Mouse (Mus musculus) left cerebral cortex, postnatal 10 days (tissue): Measurements from ENCODE around the gene Serpinb1a. TPM values are rescaled to one million over a fixed set of nuclear protein-coding genes. Genes with fewer than 3 reads are reported as not detected.
"Not testable (repeated sequence)": the region's sequence is repeated elsewhere in the genome, so short reads cannot be mapped to it uniquely, and the experiment has no call there.

Source experiments
- DNase-seq, 2 experiments: peaks; one replicate each; pipeline ENCODE4 v3.0.0; 2021 to 2022; ENCODE audit warnings: low spot score in 2 of 2, mixed read lengths in 1 of 2; ENCODE audit errors: extremely low spot score in 1 of 2
- intact Hi-C: fragments of 180-260 bp; cut with DNase I; formaldehyde crosslinking; loops from one replicate; pipeline ENCODE4 v1.15.1; 2025
- total RNA-seq, 2 experiments: library from RNA; stranded (reverse); gene quantifications; 2 replicates each; pipeline ENCODE4 v1.2.3; 2021

Serpinb1a gene
- 1 to 10 TPM; 1.5 to 2.3 TPM for total RNA-seq

DNA sequence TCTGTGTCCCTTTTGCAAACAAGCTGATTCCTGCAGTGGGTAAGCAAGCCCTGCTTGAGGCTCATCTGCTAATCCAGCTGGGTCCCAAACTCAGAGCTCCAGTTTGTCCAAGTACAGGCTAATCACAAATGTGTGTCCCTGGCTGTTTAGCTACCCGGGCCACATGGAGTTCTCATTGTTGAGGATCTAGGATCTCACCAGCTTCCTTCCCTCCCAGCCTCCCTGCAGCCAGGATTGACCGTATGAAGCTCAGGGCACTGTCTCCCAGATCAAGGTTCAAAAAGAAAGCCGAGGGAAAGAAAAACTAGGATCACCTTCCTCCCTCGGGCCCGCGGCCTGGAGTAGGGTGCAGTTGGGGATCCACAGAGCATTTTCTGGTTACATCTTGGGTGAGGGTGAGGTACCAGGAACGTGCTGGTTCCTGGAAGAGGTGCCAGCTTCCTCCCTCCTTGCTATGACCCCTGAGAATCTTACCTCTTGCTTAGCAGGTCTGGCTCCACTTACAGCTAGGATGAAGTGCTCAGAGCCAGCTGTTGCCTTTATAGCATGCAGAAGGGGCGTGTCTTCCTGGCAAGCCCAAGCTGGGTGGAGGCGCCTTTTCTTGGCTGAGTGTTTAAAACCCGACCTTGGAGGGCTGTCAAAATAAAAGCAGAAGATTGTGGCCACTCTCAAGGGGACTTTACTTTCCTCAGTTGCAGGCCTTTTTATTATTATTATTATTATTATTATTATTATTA is at the start of gene Serpinb1a:
TSS of gene Serpinb1a (minus strand) at position 518 of the 737 bp plus-strand sequence.
- peak in 1 of 2 experiments; percentile 46 for DNase-seq
- intact Hi-C loops = no loop called here

DNA sequence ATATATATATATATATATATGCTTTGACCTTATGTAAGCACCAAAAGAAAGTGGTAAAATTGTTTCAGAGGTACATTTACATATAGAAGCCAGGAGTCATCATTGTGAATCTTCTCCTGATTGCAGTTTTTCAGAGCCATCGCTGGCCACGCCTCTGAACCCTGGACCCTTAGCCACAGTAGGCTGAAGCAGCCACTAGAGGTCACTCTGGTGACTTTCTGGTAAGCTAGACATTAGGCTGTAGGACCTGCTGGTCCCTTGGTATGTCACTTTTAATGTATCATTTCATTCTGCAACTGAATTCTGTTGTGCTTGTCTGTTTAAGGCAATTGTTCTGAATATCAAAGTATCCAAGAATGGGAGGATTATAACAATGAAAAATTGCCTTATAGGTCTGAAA is 49.7 kb upstream of the Serpinb1a start:
- intact Hi-C loops = loop anchor here (5.0 kb wide), 2 partner anchors 922 to 997 kb away; no protein-coding TSS in a partner anchor
- no peak for DNase-seq

DNA sequence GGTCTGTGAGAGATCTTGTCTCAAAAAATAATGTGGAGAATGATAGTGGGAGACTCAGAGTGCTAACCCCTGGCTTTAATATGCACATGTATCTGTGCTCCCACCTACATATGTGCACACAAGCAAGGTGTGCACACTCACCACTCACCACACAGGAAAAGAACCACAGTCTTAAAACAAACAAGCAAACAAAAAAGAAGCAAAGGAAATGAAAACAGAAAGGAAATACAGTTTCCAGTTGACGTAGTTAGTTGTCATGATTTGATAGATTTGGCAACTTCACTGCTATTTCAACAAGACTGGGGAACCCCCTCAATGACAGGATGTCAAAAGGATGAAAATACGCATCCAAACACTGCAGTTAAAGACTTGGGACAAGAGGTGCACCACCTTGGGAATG is 48.1 kb upstream of the Serpinb1a start:
- intact Hi-C loops, DNase-seq: not testable (repeated sequence)

DNA sequence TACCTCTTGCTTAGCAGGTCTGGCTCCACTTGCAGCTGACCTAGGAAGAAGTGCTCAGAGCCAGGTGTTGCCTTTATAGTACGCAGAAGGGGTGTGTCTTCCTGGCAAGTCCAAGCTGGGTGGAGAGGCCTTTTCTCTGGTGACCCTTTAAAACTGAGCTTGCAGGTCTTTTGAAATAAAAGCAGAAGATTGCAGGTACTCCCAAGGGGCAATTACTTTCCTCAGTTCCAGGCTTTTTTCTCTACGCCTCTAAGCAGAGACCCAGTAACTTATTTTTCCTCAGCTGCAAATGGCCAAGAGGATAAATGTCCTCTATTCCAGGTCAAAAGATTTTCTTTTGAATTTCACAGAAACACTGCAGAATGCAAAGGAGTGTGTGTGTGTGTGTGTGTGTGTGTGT is 47.1 kb upstream of the Serpinb1a start, which contains the start of gene Serpinb1c:
TSS of gene Serpinb1c (minus strand) at position 101 of the 400 bp plus-strand sequence.
- no peak for DNase-seq
- intact Hi-C loops = no loop called here

DNA sequence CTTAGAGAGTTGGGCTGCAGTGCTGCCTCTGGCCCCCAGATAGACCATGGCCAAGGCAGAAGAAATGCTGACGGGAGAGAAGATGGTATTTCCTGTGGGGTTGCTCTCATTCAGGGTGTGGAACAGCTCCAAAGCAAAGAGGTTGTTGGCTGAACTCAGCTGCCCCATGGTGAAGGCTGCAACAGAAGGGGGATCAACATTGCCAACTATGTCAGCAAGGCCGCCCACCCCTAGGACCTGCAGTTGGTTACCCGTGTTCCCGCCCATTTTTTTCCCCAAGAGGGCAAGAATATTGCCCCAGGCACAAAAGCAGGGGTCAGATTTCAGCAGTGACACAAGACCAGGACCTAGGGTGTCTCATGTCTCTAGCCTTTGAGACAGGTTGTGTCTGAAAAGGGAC is 45.9 kb upstream of the Serpinb1a start:
- intact Hi-C loops = no loop called here
- DNase-seq = no peak

DNA sequence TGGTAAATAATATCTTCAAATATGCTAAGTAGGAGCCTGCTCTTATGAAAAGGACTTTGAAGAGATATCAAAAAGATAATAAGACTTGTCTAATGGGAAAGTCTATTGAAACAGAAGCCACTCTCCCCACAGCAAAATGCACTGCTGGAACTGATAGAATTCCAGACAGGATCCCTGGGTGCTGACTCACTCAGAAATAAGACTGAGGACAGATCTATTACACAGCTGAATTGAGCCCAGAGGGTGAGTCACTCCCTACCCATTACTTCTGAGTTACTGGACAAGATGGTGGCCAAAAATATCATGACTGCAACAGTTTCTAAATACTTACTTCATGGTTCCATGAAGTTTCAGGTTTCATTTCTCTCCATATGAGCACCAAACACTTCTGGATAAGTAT is 33.8 kb upstream of the Serpinb1a start:
- no peak for DNase-seq
- intact Hi-C loops = no loop called here

DNA sequence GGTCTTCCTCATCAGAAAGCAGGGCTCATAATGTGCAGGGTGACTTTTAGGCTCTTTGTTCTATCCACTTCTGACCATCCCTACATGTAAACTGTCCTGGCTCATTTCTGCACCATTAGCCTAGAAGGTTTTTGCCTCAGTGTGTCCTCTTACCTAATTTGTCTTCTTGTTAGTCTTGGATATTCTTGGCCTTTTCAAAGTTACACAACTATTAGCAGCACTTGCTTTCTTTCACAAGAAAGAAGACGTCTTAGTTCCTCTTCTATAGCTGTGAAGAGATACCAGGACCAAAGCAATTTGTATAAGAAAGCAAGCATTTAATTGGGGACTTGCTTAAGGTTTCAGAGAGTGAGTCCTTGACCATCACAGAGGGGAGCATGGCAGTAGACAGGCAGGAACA is 22.9 kb upstream of the Serpinb1a start:
- intact Hi-C loops = no loop called here

DNA sequence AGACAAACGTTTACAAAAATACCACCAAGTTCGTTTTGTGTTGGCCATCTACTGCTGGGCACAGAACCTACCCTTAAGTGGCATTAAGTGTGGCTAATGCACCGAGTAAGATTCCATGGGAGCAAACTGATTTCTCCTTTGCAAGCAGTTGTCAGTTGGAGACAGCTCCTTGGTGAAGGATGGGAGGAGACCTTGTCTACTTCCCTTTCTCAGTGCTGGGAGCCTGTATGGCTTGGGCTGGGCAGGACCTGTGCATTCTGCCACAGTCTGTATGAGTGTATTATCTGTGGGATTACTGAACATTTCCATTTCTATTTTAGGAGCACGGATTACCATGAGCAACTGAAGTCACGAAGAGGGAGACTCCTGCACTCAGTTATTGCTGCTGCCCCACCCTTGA is 17.9 kb upstream of the Serpinb1a start:
- intact Hi-C loops = no loop called here

More for the DNA sequence above, 22.9 kb upstream of the Serpinb1a start:
- no peak for DNase-seq

DNA sequence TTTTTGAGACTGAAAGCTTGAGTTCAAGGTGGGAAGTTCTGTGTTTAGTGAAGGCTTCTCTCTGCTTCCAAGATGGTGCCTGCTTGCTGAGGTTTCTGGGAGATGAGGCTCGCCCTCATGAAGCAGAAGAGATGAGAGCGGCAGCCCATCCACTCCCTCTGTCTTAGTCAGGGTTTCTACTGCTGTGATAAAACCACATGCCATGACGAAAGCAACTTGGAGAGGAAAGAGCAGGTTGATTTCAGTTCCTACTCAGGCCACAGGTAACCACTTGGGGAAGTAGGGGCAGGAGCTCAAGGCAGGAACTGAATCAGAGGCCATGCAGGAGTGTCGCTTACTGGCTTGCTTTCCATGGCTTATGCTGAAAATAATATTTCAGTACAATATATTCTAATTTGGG is 17.2 kb upstream of the Serpinb1a start:
- DNase-seq, intact Hi-C loops: not testable (repeated sequence)

More for the DNA sequence above, 17.9 kb upstream of the Serpinb1a start:
- no peak for DNase-seq

DNA sequence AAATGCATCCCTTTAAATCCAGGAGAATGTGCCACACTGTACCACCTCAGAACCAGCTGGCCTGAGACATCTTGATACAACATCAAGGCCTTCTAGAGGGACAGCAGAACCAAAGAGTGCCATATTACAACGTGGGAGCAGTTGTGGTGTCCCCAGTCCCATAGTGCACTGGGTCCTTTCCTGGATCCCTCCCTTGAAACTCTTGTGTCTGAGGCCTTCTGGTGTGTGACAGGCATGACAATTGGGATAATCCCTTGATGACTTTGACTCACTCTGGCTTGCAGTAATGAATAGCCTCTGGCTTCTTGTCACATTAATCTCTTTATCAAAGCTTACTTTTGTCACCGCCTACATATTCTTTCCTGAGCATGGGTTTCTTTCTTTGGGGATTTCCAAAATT is 16.0 kb upstream of the Serpinb1a start:
- no peak for DNase-seq
- intact Hi-C loops = no loop called here

DNA sequence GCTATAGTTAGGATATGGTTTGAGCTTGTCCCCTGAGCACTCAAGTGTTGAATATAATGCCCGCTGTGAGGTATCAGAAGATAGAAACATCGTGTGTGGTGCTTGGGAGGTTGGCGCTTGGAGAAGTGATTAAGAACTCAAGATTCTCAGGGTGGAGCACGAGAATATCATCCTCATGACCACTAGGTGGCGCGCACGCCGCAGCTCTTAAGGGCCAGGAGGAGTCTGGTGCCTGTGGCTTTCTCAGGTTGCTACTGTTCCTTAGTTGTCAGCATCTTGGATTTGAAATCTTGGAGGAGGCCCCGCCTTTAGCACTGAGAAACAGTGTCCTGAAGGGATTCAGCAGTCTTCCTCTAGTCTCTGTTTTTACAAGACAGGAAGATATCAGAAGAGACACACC is 15.5 kb upstream of the Serpinb1a start:
- DNase-seq = peak; percentile 65 to 72
- intact Hi-C loops = no loop called here

DNA sequence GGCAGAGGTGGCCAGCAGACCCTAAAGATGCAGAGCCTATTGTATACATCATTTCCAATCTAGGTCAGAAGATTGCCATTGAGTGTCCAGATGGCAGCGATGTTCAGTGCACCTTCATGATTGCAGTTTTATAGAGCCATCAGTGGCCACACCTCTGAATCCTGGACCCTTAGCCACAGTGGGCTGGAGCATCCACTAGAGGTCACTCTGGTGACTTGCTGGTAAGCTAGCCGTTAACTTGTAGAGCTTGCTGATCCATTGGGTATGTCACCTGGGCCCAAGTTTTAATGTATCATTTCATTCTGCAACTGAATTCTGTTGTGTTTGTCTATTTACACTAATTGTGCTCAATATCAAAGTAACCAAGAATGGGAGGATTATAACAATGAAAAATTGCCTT is 14.6 kb upstream of the Serpinb1a start:
- DNase-seq = no peak
- intact Hi-C loops = no loop called here

DNA sequence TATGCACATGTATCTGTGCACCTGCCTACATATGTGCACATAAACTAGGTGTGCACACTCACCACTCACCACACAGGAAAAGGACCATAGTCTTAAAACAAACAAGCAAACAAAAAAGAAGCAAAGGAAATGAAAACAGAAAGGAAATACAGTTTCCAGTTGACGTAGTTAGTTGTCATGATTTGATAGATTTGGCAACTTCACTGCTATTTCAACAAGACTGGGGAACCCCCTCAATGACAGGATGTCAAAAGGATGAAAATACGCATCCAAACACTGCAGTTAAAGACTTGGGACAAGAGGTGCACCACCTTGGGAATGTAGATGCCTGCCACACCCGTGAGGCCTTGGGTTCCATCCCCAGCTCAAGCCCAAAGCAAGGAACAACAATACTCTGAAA is 13.5 kb upstream of the Serpinb1a start:
- intact Hi-C loops, DNase-seq: not testable (repeated sequence)

DNA sequence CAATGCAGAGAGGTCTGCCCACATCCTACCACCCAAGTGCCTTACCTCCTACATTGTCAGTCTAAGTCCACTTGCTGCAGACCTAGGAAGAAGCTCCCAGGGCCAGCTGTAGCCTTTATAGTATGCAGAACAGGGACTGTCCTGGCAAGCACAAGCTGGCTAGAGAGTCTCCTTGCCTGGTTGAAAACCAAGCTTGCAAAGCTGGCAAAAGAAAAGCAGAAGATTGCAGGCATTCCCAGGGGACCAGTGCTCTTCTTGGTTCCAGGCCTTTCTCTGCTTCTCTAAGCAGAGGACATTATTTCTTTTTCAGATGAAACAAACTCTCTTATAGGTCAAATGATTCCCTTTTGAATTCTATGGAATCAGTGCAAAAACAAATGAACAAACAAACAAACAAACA is 12.5 kb upstream of the Serpinb1a start:
- intact Hi-C loops = no loop called here
- DNase-seq = no peak

DNA sequence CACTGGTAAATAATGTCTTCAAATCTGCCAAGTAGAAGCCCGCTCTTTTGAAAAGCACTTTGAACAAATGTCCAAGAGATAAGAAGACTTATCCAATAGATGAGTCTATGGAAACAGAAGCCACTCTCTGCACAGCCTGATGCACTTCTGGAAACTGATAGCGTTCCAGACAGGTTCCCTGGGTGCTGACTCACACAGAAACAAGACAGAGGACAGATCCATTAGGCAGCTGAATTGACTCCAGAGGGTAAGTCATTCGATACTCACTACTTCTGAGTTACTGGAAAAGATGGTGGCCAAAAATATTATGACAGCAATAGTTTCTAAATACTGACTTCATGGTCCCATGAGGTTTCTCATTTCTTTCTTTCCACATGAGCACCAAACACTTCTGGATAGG is 9.8 kb upstream of the Serpinb1a start:
- intact Hi-C loops = no loop called here
- no peak for DNase-seq

DNA sequence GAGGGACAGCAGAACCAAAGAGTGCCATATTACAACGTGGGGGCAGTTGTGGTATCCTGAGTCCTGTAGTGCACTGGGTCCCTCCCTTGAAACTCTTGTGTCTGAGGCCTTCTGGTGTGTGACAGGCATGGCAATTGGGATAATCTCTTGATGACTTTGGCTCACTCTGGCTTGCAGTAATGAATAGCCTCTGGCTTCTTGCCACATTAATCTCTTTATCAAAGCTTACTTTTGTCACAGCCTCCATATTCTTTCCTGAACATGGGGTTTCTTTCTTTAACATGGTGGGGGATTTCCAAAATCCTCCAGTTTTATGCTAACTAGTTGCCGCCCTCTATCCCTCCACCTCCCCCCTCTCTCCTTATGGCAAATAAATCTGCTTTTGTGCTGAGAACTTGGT is 2.1 kb upstream of the Serpinb1a start:
- intact Hi-C loops = no loop called here
- no peak for DNase-seq

DNA sequence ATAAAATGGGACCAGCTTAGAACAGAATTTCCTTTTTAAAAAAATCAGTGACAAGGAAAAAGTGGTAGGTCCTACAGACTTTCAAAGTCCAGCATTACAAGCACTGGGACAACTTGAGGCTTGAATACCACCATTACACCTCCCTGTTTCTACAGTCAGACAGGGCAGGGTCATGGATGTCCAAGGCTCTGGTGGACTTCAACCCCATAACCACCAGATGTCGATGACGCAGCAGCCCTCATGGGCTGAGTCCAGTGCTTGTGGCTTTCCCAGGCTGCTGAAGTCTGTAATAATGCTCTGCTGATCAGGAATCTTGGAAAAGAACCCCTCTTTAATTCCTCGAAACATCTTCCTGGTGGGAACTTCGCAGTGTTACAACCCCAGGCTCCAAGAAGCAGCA is 1.6 kb upstream of the Serpinb1a start:
- DNase-seq = no peak
- intact Hi-C loops = no loop called here

DNA sequence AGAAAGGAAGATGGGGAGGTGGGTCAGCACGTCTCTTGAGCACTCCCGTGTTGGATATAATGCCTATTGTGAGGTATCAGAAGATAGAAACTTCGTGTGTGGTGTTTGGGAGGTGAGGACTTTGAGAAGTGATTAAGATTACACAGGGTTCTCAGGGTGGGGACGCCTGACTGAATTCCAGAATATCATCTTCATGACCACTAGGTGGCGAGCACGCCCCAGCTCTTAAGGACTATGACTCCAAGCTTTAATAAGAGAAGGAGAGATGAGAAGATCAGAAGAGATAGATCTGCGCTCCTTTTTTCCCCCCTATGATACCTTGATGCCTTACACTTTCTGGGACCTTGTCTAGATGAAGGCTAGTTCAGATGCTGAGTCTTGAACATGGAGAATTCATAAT is 982 bp upstream of the Serpinb1a start:
- peak; percentile 24 to 36 for DNase-seq
- intact Hi-C loops = no loop called here

DNA sequence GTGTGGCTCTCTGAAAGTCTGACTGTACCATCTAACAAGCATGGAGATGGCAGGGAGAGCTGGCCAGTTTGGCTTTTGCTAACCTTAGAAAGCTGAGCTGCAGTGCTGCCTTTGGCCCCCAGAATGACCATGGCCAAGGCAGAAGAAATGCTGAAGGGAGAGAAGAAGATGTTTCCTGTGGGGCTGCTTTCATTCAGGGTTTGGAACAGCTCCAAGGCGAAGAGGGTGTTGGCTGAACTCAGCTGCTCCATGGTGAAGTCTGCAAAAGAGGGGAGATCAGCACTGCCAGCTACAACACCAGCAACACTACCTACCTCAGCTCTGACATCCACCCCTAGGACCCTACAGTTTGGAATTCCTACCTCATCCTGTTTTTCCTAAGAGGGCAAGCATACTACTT is 829 bp downstream of the Serpinb1a start:
- intact Hi-C loops = no loop called here

DNA sequence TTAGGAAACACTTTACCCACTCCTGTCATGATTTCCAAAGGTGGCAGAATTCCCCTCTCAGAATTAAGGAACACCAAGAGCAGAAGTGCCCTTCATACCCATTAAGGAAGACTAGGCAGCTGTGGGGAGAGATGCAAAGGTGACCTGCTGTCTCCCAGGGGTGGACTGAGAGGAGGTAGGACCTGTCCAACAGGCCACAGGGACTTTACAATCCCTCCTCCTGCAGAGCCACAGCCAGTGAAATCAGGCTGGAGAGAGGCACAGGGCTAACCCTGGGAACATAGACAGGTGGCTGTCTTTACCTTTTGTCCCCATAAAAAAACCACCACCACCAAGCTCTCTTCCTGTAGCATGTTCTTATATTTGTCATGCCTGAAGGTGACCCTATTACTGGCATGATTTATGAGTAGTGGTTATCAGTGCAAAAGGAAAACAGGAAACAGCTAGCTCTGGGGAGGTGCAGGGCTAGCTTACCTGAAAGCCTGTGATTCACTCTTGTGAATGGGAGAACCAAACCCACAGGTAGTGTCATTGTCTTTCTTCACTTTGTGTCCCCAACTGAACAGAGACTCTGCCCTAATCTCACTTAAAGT is 1.4 kb downstream of the Serpinb1a start:
- intact Hi-C loops = no loop called here
- no peak for DNase-seq

More for the DNA sequence above, 829 bp downstream of the Serpinb1a start:
- DNase-seq = no peak
